Mouse (Mus musculus) lung, adult 18-20 months (tissue): ENCODE data around the gene Alkbh1.
"Not testable (repeated sequence)": the region's sequence is repeated elsewhere in the genome, so short reads cannot be mapped to it uniquely, and the experiment has no call there.

Source experiments
- DNase-seq, 2 experiments: peaks; one replicate each; pipeline ENCODE4 v3.0.0; 2022; ENCODE audit warnings: mixed read lengths in 2 of 2

Alkbh1 gene

GRCm38 (mm10) chr12:87443700-87444122, at the start of gene Alkbh1, which contains the start of gene Slirp:
TSS of gene Alkbh1 (minus strand) at chr12:87444017.
TSS of gene Slirp (plus strand) at chr12:87443896.
- DNase-seq: peak; percentile 89 to 91

- DNase-seq: not testable (repeated sequence)
Measured at GRCm38 (mm10) chr12:87488683-87489082, 44.9 kb upstream of the Alkbh1 start.

- DNase-seq: not testable (repeated sequence)
Measured at GRCm38 (mm10) chr12:87482482-87482881, 38.7 kb upstream of the Alkbh1 start.

- no peak for DNase-seq
Measured at GRCm38 (mm10) chr12:87474756-87475155, 30.9 kb upstream of the Alkbh1 start.

- DNase-seq: peak; percentile 96
Measured at GRCm38 (mm10) chr12:87471964-87472786, 28.4 kb upstream of the Alkbh1 start, which contains the start of gene Snw1. TSS of gene Snw1 (minus strand) at chr12:87472274.

- peak in 1 of 2 experiments; percentile 10 for DNase-seq
Measured at GRCm38 (mm10) chr12:87471421-87471963, 27.7 kb upstream of the Alkbh1 start.

- DNase-seq: no peak
Measured at GRCm38 (mm10) chr12:87470263-87471136, 26.7 kb upstream of the Alkbh1 start.

- DNase-seq: no peak
Measured at GRCm38 (mm10) chr12:87464678-87465297, 21.0 kb upstream of the Alkbh1 start.

GRCm38 (mm10) chr12:87449456-87449855, 5.6 kb upstream of the Alkbh1 start:
- DNase-seq: no peak

GRCm38 (mm10) chr12:87444211-87444610, 394 bp upstream of the Alkbh1 start:
- DNase-seq: no peak

GRCm38 (mm10) chr12:87443115-87443699, 610 bp downstream of the Alkbh1 start:
- no peak for DNase-seq

- no peak for DNase-seq
Measured at GRCm38 (mm10) chr12:87442177-87443114, 1.4 kb downstream of the Alkbh1 start.

- DNase-seq: no peak
Measured at GRCm38 (mm10) chr12:87428885-87429284, 14.9 kb downstream of the Alkbh1 start.

GRCm38 (mm10) chr12:87428295-87428694, 15.5 kb downstream of the Alkbh1 start:
- DNase-seq: no peak

GRCm38 (mm10) chr12:87426354-87427031, 17.3 kb downstream of the Alkbh1 start:
- no peak for DNase-seq

- DNase-seq: no peak
Measured at GRCm38 (mm10) chr12:87424516-87424915, 19.3 kb downstream of the Alkbh1 start.

- no peak for DNase-seq
Measured at GRCm38 (mm10) chr12:87423700-87424099, 20.1 kb downstream of the Alkbh1 start.

- DNase-seq: no peak
Measured at GRCm38 (mm10) chr12:87421708-87422507, 21.9 kb downstream of the Alkbh1 start.

GRCm38 (mm10) chr12:87419974-87420485, 23.8 kb downstream of the Alkbh1 start:
- DNase-seq: no peak
